Comparison of ENCODE assay signal across 8 mouse cellular contexts in the genomic region with DNA sequence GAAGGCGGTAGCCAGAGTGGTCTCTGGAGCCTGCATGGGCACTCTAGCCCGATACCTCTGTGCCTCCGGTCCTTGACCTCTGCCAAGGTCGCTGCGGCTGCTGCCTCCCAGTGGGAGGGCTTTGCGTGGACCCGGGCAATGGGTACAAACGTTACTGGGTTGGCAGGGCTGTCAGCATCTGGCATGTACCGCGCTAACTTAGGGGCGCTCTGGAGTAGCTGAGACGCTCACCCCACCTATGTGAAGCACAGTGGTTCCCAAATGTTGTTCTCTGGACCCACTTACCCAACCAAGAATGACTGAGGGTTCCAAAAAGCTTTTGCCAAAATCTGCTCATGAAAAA. TPM values are rescaled to one million over a fixed set of nuclear protein-coding genes. Genes with fewer than 3 reads are reported as not detected.
DNase-seq lines count a peak whose midpoint lies in the region; ATAC-seq and TF ChIP-seq lines count a peak whose summit lies in the region.

No protein-coding gene starts in this region.

- under 1% methylated on average over 12 of the region's 12 CpGs for WGBS in embryonic facial prominence, embryonic 11.5 days
- under 1% methylated on average over 12 of the region's 12 CpGs for WGBS in intestine, postnatal 0 days
- WGBS in neural tube, embryonic 14.5 days, result 2% methylated on average over 12 of the region's 12 CpGs

- H3K27me3 ChIP-seq in embryonic facial prominence, embryonic 11.5 days (ENCODE audit: control insufficient read depth, insufficient read depth, low read length), result no peaks in the 10 kb centered on the region
- H3K27me3 ChIP-seq in intestine, postnatal 0 days (replicated peaks; ENCODE audit: control insufficient read depth, insufficient read depth, low read length), result no peaks in the 10 kb centered on the region
- H3K27me3 ChIP-seq in neural tube, embryonic 14.5 days (ENCODE audit: control insufficient read depth, insufficient read depth, low read length), result no peaks in the 10 kb centered on the region

- ATAC-seq in embryonic facial prominence, embryonic 11.5 days (replicated peaks; ENCODE audit: insufficient number of reproducible peaks, low FRiP score, low TSS enrichment, low read depth), result no peak
- peak; percentile 61 for ATAC-seq in intestine, postnatal 0 days
- no peak for ATAC-seq in neural tube, embryonic 14.5 days (ENCODE audit: low read depth)

- H3K4me2 ChIP-seq in embryonic facial prominence, embryonic 11.5 days (ENCODE audit: low read depth, low read length), result peak overlapping the region; percentile 48
- peak overlapping the region; percentile 77 for H3K4me2 ChIP-seq in intestine, postnatal 0 days (replicated peaks; ENCODE audit: low read depth)
- peak overlapping the region; percentile 61 for H3K4me2 ChIP-seq in neural tube, embryonic 14.5 days (ENCODE audit: low read depth, low read length)

- no peaks in the 10 kb centered on the region for H3K9me3 ChIP-seq in embryonic facial prominence, embryonic 11.5 days (replicated peaks; ENCODE audit: control insufficient read depth, low read length)
- H3K9me3 ChIP-seq in intestine, postnatal 0 days (ENCODE audit: control insufficient read depth), result no peaks in the 10 kb centered on the region
- no peaks in the 10 kb centered on the region for H3K9me3 ChIP-seq in neural tube, embryonic 14.5 days (ENCODE audit: control insufficient read depth, low read length)

- DNase-seq in layer of hippocampus, adult 2 months (ENCODE audit: low spot score in 2 of 2), result no peak
- no peak for DNase-seq in layer of hippocampus, postnatal 14 days (ENCODE audit: low spot score in 2 of 2)
- no peak for DNase-seq in embryonic facial prominence, embryonic 11.5 days (ENCODE audit: low spot score)
- no peak for DNase-seq in right cerebral cortex, adult 2 months (ENCODE audit: low spot score in 2 of 2)
- no peak for DNase-seq in gastrocnemius, adult 18-20 months (ENCODE audit: low spot score)
- DNase-seq in layer of hippocampus, adult 11-12 months (ENCODE audit: low spot score), result no peak

- H3K36me3 ChIP-seq in embryonic facial prominence, embryonic 11.5 days (replicated peaks; ENCODE audit: control insufficient read depth, insufficient read depth, low read depth, low read length), result no peaks in the 10 kb centered on the region
- no peaks in the 10 kb centered on the region for H3K36me3 ChIP-seq in intestine, postnatal 0 days (ENCODE audit: control insufficient read depth, insufficient read depth)
- no peaks in the 10 kb centered on the region for H3K36me3 ChIP-seq in neural tube, embryonic 14.5 days (ENCODE audit: control insufficient read depth, insufficient read depth, low read length)

- peak overlapping the region; percentile 68 for H3K9ac ChIP-seq in embryonic facial prominence, embryonic 11.5 days (replicated peaks; ENCODE audit: low read length)
- peak overlapping the region; percentile 67 for H3K9ac ChIP-seq in intestine, postnatal 0 days (ENCODE audit: low read depth, low read length)
- peak overlapping the region; percentile 52 for H3K9ac ChIP-seq in neural tube, embryonic 14.5 days (replicated peaks; ENCODE audit: low read depth, low read length)

- H3K4me1 ChIP-seq in embryonic facial prominence, embryonic 11.5 days (ENCODE audit: control insufficient read depth, insufficient read depth, low read length), result 0 out of 2 replicates have a peak, but pooled peaks cover 3% of the 10 kb centered on the region
- H3K4me1 ChIP-seq in intestine, postnatal 0 days (replicated peaks; ENCODE audit: control insufficient read depth, insufficient read depth, low read length), result no peaks in the 10 kb centered on the region
- H3K4me1 ChIP-seq in neural tube, embryonic 14.5 days (ENCODE audit: control insufficient read depth, insufficient read depth, low read length), result 0 out of 2 replicates have a peak, but pooled peaks cover 2% of the 10 kb centered on the region

- peak; percentile 40 for TF ChIP-seq CTCF in layer of hippocampus, adult 2 months (conservative IDR thresholded peaks at IDR 0.05)
- peak; percentile 37; the same call in 1 of the 2 replicates for TF ChIP-seq CTCF in intestine, postnatal 0 days (IDR thresholded peaks at IDR 0.05; ENCODE audit: low read depth)

- H3K4me3 ChIP-seq in layer of hippocampus, adult 2 months, result peak overlapping the region; percentile 81
- peak overlapping the region; percentile 67 for H3K4me3 ChIP-seq in embryonic facial prominence, embryonic 11.5 days (ENCODE audit: low read depth, low read length)
- peak overlapping the region; percentile 82 for H3K4me3 ChIP-seq in intestine, postnatal 0 days (ENCODE audit: low read depth, low read length)
- H3K4me3 ChIP-seq in neural tube, embryonic 14.5 days (ENCODE audit: low read depth, low read length), result peak overlapping the region; percentile 46

- H3K27ac ChIP-seq in layer of hippocampus, adult 2 months, result peak overlapping the region; percentile 91
- no peak overlapping the region for H3K27ac ChIP-seq in embryonic facial prominence, embryonic 11.5 days (replicated peaks; ENCODE audit: low read depth, low read length)
- no peak overlapping the region for H3K27ac ChIP-seq in intestine, postnatal 0 days (ENCODE audit: low read depth, low read length)
- H3K27ac ChIP-seq in neural tube, embryonic 14.5 days (ENCODE audit: low read depth, low read length), result no peak overlapping the region

RNA-seq across cellular contexts. Expression of gene Clybl, which starts 0.3 kb away (rescaled TPM):
- 10 to 100 TPM; 26.2 to 28.9 TPM for total RNA-seq in layer of hippocampus, adult 2 months (2021)
- 10 to 100 TPM; 25.5 to 26.8 TPM for total RNA-seq in layer of hippocampus, postnatal 14 days (2021)
- 29.1 and 31.2 TPM in 2 replicates for polyA plus RNA-seq in embryonic facial prominence, embryonic 11.5 days (2014; fragmentation: Nextera tagmentation; extraction: Ambion mirVana)
- 22.2 and 23.0 TPM in 2 replicates for polyA plus RNA-seq in intestine, postnatal 0 days (2015; fragmentation: Nextera tagmentation; extraction: Ambion mirVana)
- 9.1 and 10.8 TPM in 2 replicates for polyA plus RNA-seq in neural tube, embryonic 14.5 days (2014; fragmentation: Nextera tagmentation; extraction: Ambion mirVana)
- total RNA-seq in gastrocnemius, adult 18-20 months (2021), result 10 to 100 TPM; 68.5 to 70.8 TPM
